Mouse (Mus musculus) midbrain, embryonic 10.5 days (tissue): ENCODE data around the gene Hist1h4i. TPM values are rescaled to one million over a fixed set of nuclear protein-coding genes. Genes with fewer than 3 reads are reported as not detected.

Source experiments
- DNase-seq: peaks from one replicate; pipeline ENCODE4 v3.0.0-alpha.2; 2017; ENCODE audit warnings: low spot score
- H3K27ac ChIP-seq: fragments of 300-500 bp; sonication (generic); replicated peaks from 2 replicates; pipeline ENCODE4 v1.5.1; 2016; ENCODE audit warnings: mild to moderate bottlenecking
- H3K27me3 ChIP-seq: fragments of 300-500 bp; sonication (generic); 2 replicates; pipeline ENCODE4 v1.6.1; 2016; ENCODE audit warnings: low read depth, mild to moderate bottlenecking; ENCODE audit not compliant: poor library complexity, severe bottlenecking
- H3K36me3 ChIP-seq: fragments of 300-500 bp; sonication (generic); 2 replicates; pipeline ENCODE4 v1.6.1; 2016; ENCODE audit warnings: mild to moderate bottlenecking, moderate library complexity
- H3K4me1 ChIP-seq: fragments of 300-500 bp; sonication (generic); 2 replicates; pipeline ENCODE4 v1.6.1; 2016
- H3K4me3 ChIP-seq: fragments of 300-500 bp; sonication (generic); 2 replicates; pipeline ENCODE4 v1.5.1; 2016; ENCODE audit warnings: mild to moderate bottlenecking, moderate library complexity
- H3K9me3 ChIP-seq: fragments of 300-500 bp; sonication (generic); replicated peaks from 2 replicates; pipeline ENCODE4 v1.6.1; 2016; ENCODE audit warnings: mild to moderate bottlenecking
- WGBS: fragments of 180-500 bp; shearing (Covaris S2); methylation state at CpG from one replicate; pipeline ENCODE4 v1.1.7; 2016; 5-methylcytosine and 5-hydroxymethylcytosine counted together
- polyA plus RNA-seq: library from polyadenylated mRNA; unstranded; fragments of >200 nt; fragmentation: Nextera tagmentation; extraction: Ambion mirVana; gene quantifications from 2 replicates; pipeline ENCODE4 v1.2.1, GENCODE M21; 2016

The Hist1h4i gene
- polyA plus RNA-seq, 1 experiment from 2014 or later: 52.5 TPM

DNA sequence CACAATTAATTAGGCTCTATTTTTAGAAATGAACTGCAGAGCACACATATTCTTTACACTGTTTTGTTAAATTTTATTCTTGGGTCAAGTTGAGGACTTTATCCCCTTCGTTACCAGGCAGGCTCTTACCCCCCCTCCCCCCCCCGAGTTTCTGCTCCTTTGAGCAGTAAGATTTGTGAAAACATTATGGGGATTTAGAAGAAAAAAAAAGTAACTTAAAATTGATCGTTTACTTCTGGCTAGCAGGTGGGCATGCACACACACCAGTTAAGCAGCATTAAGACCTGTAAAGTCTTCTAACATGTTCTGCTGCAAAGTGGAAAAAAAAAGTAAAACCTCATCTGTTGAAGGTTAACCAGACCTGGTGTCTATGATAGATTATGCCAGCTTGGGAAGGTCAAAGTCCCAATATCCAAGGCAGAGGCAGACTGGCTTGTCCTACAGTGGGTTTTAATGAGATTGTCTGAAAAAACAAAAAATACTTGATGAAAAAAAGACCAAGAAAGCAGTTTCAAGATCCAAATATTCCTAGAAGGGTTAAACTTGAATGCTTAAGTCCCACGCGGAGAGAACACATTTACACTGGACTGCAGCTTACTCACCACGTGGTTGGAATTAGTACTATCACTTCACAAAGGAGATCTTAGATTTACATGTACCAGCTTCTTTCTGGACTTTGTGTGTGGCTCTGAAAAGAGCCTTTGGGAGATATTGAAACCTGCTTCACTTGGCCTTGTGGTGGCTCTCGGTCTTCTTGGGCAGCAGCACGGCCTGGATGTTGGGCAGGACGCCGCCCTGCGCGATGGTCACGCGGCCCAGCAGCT is 6.5 kb downstream of the Hist1h4i start:
- no peaks in the 10 kb centered on the region for H3K36me3 ChIP-seq
- H3K9me3 ChIP-seq: no peaks in the 10 kb centered on the region
- peak overlapping the region; percentile 58 for H3K4me3 ChIP-seq
- peak; percentile 57 for DNase-seq
- peak overlapping the region; percentile 93 for H3K27ac ChIP-seq
- H3K27me3 ChIP-seq: no peaks in the 10 kb centered on the region
- WGBS: under 1% methylated on average over 14 of the region's 14 CpGs
- H3K4me1 ChIP-seq: peaks cover 32% of the 10 kb centered on the region

GRCm38 (mm10) chr13:22033741-22034442 is 7.3 kb downstream of the Hist1h4i start:
- Histone ChIP-seq H3K9me3 (no peaks in the 10 kb centered on the region), H3K36me3 (no peaks in the 10 kb centered on the region), H3K4me3 (peak overlapping the region; percentile 58), H3K4me1 (peaks cover 35% of the 10 kb centered on the region), H3K27me3 (no peaks in the 10 kb centered on the region), H3K27ac (peak overlapping the region; percentile 93)
- 63% methylated on average over 5 of the region's 5 CpGs for WGBS
- no peak for DNase-seq

DNA sequence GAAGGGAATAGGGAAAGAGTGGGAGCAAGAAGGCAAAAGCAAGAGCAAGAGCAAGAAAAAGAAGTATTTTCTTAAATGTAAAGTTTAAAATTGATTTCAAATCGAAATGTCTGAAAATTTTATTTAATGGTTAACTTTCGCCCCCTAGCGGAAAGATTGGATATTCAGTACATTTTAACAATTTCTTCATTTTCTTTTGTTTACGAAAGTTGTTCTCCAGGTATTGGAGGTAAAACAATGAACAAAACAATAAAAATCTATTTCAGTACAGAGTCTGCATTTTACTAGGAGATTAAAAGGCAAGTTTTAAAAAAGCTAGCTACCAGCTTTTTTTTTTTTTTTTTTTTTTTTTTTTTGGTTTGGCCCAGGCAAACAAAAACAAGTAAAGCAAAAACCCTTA is 10.7 kb downstream of the Hist1h4i start:
- Histone ChIP-seq H3K9me3 (no peaks in the 10 kb centered on the region), H3K36me3 (no peaks in the 10 kb centered on the region), H3K27me3 (no peaks in the 10 kb centered on the region), H3K4me3 (no peak overlapping the region), H3K27ac (no peak overlapping the region), H3K4me1 (peaks cover 35% of the 10 kb centered on the region)
- WGBS: 20% methylated on average over 4 of the region's 4 CpGs
- no peak for DNase-seq

DNA sequence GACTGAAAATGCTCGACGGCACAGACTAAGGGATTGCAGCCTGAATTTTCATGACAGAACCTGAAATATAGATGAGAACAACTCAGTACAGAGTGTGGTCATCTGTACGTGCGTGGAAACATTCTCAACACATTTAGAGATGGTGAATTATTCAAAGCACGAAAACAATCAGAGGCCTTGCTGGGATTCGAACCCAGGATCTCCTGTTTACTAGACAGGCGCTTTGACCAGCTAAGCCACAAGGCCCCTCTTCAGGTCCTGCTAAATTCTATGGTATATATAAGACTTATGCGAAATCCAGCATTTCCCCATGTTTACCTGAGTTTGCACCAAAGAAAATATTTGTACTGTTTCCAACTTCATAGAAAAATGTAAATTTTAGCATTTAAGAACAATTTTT is 11.2 kb downstream of the Hist1h4i start:
- DNase-seq: peak; percentile 50
- WGBS: 28% methylated on average over 8 of the region's 8 CpGs
- H3K27ac ChIP-seq: no peak overlapping the region
- no peaks in the 10 kb centered on the region for H3K27me3 ChIP-seq
- H3K4me1 ChIP-seq: peaks cover 35% of the 10 kb centered on the region
- H3K4me3 ChIP-seq: peak overlapping the region; percentile 60
- H3K9me3 ChIP-seq: no peaks in the 10 kb centered on the region
- no peaks in the 10 kb centered on the region for H3K36me3 ChIP-seq

DNA sequence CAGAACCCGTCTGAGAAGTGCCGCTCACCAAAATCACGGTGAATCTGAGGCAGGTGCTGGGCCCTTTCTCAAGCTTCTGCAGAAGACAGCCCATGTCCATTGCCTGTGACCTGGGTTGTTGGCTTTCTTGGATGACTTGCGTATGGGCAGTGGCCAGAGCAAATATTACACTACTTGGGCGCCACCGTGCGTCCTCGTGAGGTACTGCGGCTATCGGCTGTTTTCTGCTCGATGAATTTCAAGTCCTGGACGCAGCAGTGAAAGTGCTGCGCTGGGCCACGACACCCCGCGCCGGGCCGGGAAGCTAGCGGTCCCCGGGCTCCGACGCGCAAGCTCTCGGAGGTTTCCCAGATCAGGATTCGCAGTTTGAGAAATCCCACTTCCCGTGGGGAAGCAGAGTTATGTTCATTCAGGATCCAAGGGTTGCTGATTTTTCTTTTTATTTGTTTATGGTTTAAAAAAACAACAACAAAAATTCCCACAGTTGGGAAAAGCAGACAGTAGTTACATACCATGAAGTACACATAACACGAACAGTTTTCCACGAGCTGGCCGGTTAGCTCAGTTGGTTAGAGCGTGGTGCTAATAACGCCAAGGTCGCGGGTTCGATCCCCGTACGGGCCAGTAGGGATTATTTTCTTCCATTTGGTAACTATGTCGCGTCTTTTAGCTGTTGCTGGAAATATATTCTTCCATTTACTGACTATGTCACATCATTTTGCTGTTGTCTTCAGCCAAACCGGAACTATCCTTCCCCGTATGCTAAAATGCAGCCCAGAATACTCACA is 12.3 kb downstream of the Hist1h4i start:
- DNase-seq: peak; percentile 95
- under 1% methylated on average over 40 of the region's 40 CpGs for WGBS
- H3K9me3 ChIP-seq: no peaks in the 10 kb centered on the region
- peak overlapping the region; percentile 84 for H3K27ac ChIP-seq
- H3K4me3 ChIP-seq: peak overlapping the region; percentile 60
- H3K27me3 ChIP-seq: no peaks in the 10 kb centered on the region
- no peaks in the 10 kb centered on the region for H3K36me3 ChIP-seq
- peaks cover 27% of the 10 kb centered on the region for H3K4me1 ChIP-seq

DNA sequence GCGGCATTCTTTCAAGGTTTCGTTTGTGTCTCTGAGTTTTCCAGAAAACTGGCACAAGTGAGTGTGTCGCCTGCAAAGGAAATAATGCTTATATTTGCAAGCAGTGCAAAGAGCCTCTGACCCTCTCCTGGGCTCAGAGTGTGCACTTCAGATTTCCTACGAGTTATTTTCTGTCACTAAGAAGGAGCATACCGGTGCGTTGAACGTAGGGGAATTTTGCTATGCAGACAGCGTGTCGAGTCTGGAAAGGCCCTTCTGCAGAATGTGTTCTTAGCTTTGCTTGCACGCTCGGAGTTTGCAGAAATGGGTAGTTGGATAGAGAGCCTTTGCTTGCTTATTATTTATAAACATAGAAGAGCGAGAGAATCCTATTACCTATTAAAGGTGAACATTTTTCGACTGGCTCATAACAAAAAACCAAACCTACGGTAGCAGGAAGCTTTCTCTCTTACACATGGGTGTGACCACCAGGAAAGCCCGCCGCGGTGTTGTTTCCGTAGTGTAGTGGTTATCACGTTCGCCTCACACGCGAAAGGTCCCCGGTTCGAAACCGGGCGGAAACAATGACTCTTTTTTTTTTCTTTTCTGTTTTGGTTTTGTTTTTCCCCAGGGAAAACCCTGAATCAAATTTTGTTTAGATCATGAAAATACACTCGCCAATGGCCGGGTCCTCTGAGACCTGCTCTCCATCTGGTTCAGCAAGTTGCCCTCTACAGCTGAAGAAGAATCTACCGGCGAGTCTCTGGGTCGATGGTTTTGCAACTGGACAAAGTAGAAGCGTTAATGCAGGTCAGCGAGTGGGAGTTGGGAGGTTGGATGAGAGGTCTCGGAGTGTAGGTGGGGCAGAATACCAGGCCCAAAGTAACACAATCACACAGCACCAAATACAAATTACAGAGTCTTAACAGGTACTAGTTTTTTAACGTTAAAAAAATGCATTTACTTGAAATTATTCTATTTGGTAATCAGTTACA is 14.8 kb downstream of the Hist1h4i start:
- H3K4me3 ChIP-seq: peak overlapping the region; percentile 64
- peak overlapping the region; percentile 79 for H3K27ac ChIP-seq
- H3K27me3 ChIP-seq: no peaks in the 10 kb centered on the region
- peaks cover 24% of the 10 kb centered on the region for H3K4me1 ChIP-seq
- 1% methylated on average over 35 of the region's 35 CpGs for WGBS
- H3K36me3 ChIP-seq: no peaks in the 10 kb centered on the region
- peak; percentile 90 for DNase-seq
- no peaks in the 10 kb centered on the region for H3K9me3 ChIP-seq

DNA sequence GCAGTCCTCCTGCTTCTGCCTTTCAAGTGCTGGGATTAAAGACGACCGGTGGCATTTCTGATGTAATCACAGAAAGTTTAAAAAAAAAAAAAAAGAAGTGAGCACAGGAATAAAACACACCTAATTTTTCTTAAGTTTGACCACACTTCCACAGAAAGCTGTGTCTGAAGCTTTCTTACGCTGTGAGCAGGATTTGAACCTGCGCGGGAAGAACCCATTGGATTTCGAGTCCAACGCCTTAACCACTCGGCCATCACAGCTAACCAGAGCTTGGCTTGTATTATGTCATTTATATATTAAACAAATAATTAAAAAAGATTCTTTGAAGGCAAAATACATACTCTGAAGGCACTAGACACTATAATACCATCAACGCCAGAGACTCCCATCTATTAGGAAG is 18.9 kb downstream of the Hist1h4i start:
- 0% methylated on average over 9 of the region's 9 CpGs for WGBS
- peak overlapping the region; percentile 65 for H3K4me3 ChIP-seq

GRCm38 (mm10) chr13:22021581-22021980 is 19.6 kb downstream of the Hist1h4i start:
- H3K27ac ChIP-seq: peak overlapping the region; percentile 38
- no peaks in the 10 kb centered on the region for H3K9me3 ChIP-seq
- H3K4me3 ChIP-seq: peak overlapping the region; percentile 65
- peaks cover 30% of the 10 kb centered on the region for H3K27me3 ChIP-seq
- DNase-seq: no peak
- no peaks in the 10 kb centered on the region for H3K36me3 ChIP-seq
- under 1% methylated on average over 11 of the region's 11 CpGs for WGBS
- peaks cover 17% of the 10 kb centered on the region for H3K4me1 ChIP-seq

More for the DNA sequence above, 18.9 kb downstream of the Hist1h4i start:
- no peaks in the 10 kb centered on the region for H3K9me3 ChIP-seq
- H3K4me1 ChIP-seq: peaks cover 17% of the 10 kb centered on the region
- H3K27ac ChIP-seq: no peak overlapping the region; the same call in 1 of the 2 replicates
- H3K36me3 ChIP-seq: no peaks in the 10 kb centered on the region
- DNase-seq: peak; percentile 83
- peaks cover 29% of the 10 kb centered on the region for H3K27me3 ChIP-seq

DNA sequence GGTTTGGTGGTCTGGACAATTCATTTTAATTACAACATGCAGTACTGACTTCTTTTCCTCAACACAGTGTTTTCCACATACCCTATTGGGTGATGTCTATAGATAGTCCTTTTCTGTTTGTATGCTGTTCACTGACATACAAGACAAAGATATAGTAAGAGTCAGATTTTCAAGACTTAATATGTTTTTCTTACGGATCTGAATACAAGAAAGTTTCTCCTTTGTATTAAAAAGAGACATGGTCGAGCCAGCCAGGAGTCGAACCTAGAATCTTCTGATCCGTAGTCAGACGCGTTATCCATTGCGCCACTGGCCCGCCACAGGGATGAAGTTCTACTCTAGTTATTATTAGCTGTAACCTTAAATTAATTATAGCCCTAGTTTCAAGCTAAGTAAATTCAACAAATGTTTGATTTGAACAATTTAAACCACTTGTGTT is 20.2 kb downstream of the Hist1h4i start:
- DNase-seq: peak; percentile 61

DNA sequence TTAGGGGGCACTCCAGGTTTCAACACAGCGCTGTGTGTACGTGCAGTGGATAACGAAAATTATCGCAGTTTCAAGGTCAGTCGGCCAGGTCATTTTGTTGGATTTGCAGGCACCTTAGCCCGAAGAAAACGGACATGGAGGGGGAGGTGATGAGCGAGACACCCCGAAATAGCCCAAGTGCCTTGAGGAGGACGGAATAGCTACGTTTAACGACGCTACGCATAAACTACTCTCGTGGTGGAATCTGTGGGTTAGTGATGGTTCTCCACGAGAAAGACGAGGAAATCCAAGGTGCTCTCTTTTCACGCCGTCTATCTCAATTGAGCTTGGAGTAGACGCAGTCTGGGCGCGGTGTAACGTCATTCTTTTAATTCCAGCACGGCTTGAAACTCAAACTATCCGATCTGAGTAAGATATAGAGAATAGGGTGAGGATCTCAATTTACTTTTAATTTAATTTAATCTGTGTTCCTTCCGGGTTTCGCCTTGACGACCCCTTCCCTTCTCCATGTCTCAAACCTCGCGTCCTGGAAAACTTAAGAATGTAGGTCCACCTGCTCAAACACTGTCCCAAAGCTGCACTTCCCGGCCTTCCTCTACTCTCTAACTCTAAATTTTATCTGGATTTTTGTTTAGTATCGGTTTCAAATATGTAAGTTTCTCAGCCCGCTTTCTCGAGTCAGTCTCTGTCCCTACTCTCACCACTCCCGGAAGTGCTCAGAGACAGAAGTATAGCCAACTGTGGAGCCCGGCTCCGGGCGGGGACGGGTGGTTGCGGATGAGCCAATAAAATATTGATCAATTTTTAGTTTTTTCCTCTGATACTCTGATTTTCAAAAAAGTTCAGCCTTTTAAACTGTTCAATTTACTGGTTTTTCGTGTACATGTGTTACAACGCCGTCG is 21.0 kb downstream of the Hist1h4i start:
- under 1% methylated on average over 44 of the region's 44 CpGs for WGBS
- H3K36me3 ChIP-seq: no peaks in the 10 kb centered on the region
- peaks cover 40% of the 10 kb centered on the region for H3K27me3 ChIP-seq
- H3K4me1 ChIP-seq: peaks cover 10% of the 10 kb centered on the region; the same call in 1 of the 2 replicates
- DNase-seq: peak; percentile 49
- peak overlapping the region; percentile 65 for H3K4me3 ChIP-seq
- 0 out of 2 replicates have a peak, but pooled peaks cover 1% of the 10 kb centered on the region for H3K9me3 ChIP-seq
- H3K27ac ChIP-seq: no peak overlapping the region

More for the DNA sequence above, 20.2 kb downstream of the Hist1h4i start:
- Histone ChIP-seq H3K27ac (no peak overlapping the region), H3K9me3 (no peaks in the 10 kb centered on the region), H3K4me1 (peaks cover 15% of the 10 kb centered on the region), H3K4me3 (peak overlapping the region; percentile 65), H3K27me3 (peaks cover 36% of the 10 kb centered on the region), H3K36me3 (no peaks in the 10 kb centered on the region)
- WGBS: 0% methylated on average over 8 of the region's 8 CpGs
